Mouse (Mus musculus): Measurements from ENCODE around the gene Otop2.

The Otop2 gene

GRCm38 (mm10) chr11:115381276-115381675, 74.3 kb downstream of the Otop2 start:
- DNase-seq (ENCODE audit: low read depth): no peak

All from c-Kit-positive CD71-positive TER-119-negative erythroid progenitor cells, embryonic 14.5 days (primary cell).